Mouse (Mus musculus): ENCODE measurements around the gene Mars2.

- TF ChIP-seq CTCF (IDR thresholded peaks at IDR 0.05) (no peak), EP300 (IDR thresholded peaks at IDR 0.05) (no peak)
These were observed 11.6 kb upstream of the Mars2 start for GRCm38 (mm10) chr1:55225398-55225797.
